Mouse (Mus musculus): ENCODE measurements around the gene Clec1a. TPM values are rescaled to one million over a fixed set of nuclear protein-coding genes. Genes with fewer than 3 reads are reported as not detected.

The Clec1a gene
- polyA plus RNA-seq (2012; rRNA removed): 4.2 and 6.7 TPM in 2 replicates

GRCm38 (mm10) chr6:129451411-129452039, at the start of gene Clec1a:
TSS of gene Clec1a (minus strand) at chr6:129452000.

DNA sequence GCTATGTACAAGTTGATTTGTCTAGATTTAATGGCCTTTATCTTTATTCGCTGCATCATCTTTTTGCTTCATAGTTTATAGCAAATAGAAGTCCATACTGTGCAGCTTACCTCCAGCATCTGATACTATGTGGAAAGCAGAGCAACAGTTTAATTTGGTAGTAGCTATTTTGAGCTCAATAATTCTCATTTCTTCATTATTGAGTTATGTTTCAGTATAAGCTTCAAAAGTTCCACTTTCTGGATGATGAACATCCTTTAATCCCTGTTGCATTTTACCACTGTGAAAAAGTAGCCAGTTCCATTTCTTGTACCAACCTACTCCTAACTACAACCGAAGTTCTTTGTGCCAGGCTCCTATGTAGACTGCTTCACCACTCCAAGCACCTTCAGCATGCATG, 43.2 kb downstream of the Clec1a start, which contains the start of gene Clec9a:
Gene Clec9a, plus strand, starts transcription at position 301 of the 400 bp plus-strand sequence.

GRCm38 (mm10) chr6:129396997-129397396, 54.8 kb downstream of the Clec1a start, which contains the start of gene Clec1b:
TSS of gene Clec1b (plus strand) at chr6:129397297.

DNA sequence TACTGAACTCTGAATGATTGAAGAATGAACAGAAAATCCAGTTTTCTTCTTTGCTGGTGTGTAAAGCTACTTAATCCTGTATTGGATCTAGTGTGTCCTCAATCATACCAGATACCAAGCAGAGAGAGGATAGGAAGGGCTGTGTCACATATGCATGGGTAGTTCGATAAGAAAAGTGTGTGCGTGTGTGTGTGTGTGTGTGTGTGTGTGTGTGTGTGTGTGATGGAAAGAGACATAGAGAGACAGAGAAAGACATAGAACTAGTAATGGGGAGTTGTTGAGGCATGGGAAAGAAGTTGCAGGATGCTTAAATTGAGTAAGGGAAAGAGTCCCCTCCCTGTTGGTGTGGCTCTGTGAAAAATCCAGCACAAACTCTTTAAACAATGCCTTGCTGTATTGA, 66.0 kb downstream of the Clec1a start, which contains the start of gene Clec12b:
Gene Clec12b, minus strand, starts transcription at position 101 of the 400 bp plus-strand sequence.

Other genes with a start within 250 kb of the Clec1a start
- gene Cd69, start 176.6 kb downstream of the Clec1a start, polyA plus RNA-seq (2012; rRNA removed): not detected in 2 replicates
- not detected in 2 replicates for gene 4922502D21Rik, start 120.2 kb downstream of the Clec1a start, polyA plus RNA-seq (2012; rRNA removed)
- gene Clec12a, start 109.3 kb downstream of the Clec1a start, polyA plus RNA-seq (2012; rRNA removed): 1.0 and 1.2 TPM in 2 replicates
- gene Clec12b, start 66.1 kb downstream of the Clec1a start, polyA plus RNA-seq (2012; rRNA removed): 0.10 and 0.16 TPM in 2 replicates
- 0.19 and 0.28 TPM in 2 replicates for gene Clec1b, start 54.7 kb downstream of the Clec1a start, polyA plus RNA-seq (2012; rRNA removed)
- 0.79 and 0.98 TPM in 2 replicates for gene Clec9a, start 43.1 kb downstream of the Clec1a start, polyA plus RNA-seq (2012; rRNA removed)
- 0.03 and 0.25 TPM in 2 replicates for gene Olr1, start 55.2 kb upstream of the Clec1a start, polyA plus RNA-seq (2012; rRNA removed)
- gene Tmem52b, start 60.6 kb upstream of the Clec1a start, polyA plus RNA-seq (2012; rRNA removed): not detected in 2 replicates
- gene Gabarapl1, start 81.2 kb upstream of the Clec1a start, polyA plus RNA-seq (2012; rRNA removed): 88.1 and 93.4 TPM in 2 replicates
- gene Klre1, start 125.9 kb upstream of the Clec1a start, polyA plus RNA-seq (2012; rRNA removed): 0.08 and 0.22 TPM in 2 replicates
- gene Klrd1, start 139.8 kb upstream of the Clec1a start, polyA plus RNA-seq (2012; rRNA removed): not detected in 2 replicates
- gene Klrk1, start 171.9 kb upstream of the Clec1a start, polyA plus RNA-seq (2012; rRNA removed): 0.06 TPM in 2 replicates
- gene Klrc3, start 191.3 kb upstream of the Clec1a start, polyA plus RNA-seq (2012; rRNA removed): not detected in 2 replicates
- not detected in 2 replicates for gene Klrc2, start 208.7 kb upstream of the Clec1a start, polyA plus RNA-seq (2012; rRNA removed)
- gene Klrc1, start 227.0 kb upstream of the Clec1a start, polyA plus RNA-seq (2012; rRNA removed): 0.24 TPM in 1 of 2 replicates, not detected in the other

Measured in ovary, adult 2 months (tissue).